Mouse (Mus musculus): ENCODE measurements around the gene Dab2.

The Dab2 gene

GRCm38 (mm10) chr15:6326011-6326410 is 26.4 kb downstream of the Dab2 start:
- no peak for DNase-seq

- no peak for DNase-seq
Measured at GRCm38 (mm10) chr15:6331380-6331779, 31.8 kb downstream of the Dab2 start.

GRCm38 (mm10) chr15:6334664-6335206 is 35.1 kb downstream of the Dab2 start:
- no peak for DNase-seq

GRCm38 (mm10) chr15:6339767-6340166 is 40.2 kb downstream of the Dab2 start:
- DNase-seq, result no peak

GRCm38 (mm10) chr15:6340347-6340746 is 40.8 kb downstream of the Dab2 start:
- no peak for DNase-seq

- DNase-seq, result no peak
Measured at GRCm38 (mm10) chr15:6341427-6341826, 41.8 kb downstream of the Dab2 start.

GRCm38 (mm10) chr15:6353901-6354300 is 54.3 kb downstream of the Dab2 start:
- DNase-seq, result peak; percentile 42

GRCm38 (mm10) chr15:6359859-6360258 is 60.3 kb downstream of the Dab2 start:
- DNase-seq, result no peak

GRCm38 (mm10) chr15:6369974-6370373 is 70.4 kb downstream of the Dab2 start:
- DNase-seq, result no peak

GRCm38 (mm10) chr15:6371486-6371885 is 71.9 kb downstream of the Dab2 start:
- DNase-seq, result no peak

GRCm38 (mm10) chr15:6375016-6375415 is 75.4 kb downstream of the Dab2 start:
- DNase-seq, result peak; percentile 67

GRCm38 (mm10) chr15:6376001-6376400 is 76.4 kb downstream of the Dab2 start:
- peak; percentile 64 for DNase-seq

- no peak for DNase-seq
Measured at GRCm38 (mm10) chr15:6376785-6377184, 77.2 kb downstream of the Dab2 start.

- DNase-seq, result no peak
Measured at GRCm38 (mm10) chr15:6384027-6384426, 84.4 kb downstream of the Dab2 start.

GRCm38 (mm10) chr15:6385241-6385640 is 85.7 kb downstream of the Dab2 start:
- DNase-seq, result no peak

- peak; percentile 89 for DNase-seq
Measured at GRCm38 (mm10) chr15:6386159-6386951, 86.8 kb downstream of the Dab2 start.

GRCm38 (mm10) chr15:6386961-6387728 is 87.6 kb downstream of the Dab2 start:
- no peak for DNase-seq

- DNase-seq, result no peak
Measured at GRCm38 (mm10) chr15:6387729-6388070, 88.1 kb downstream of the Dab2 start.

GRCm38 (mm10) chr15:6388146-6388545 is 88.6 kb downstream of the Dab2 start:
- DNase-seq, result no peak

- DNase-seq, result no peak
Measured at GRCm38 (mm10) chr15:6388631-6389030, 89.0 kb downstream of the Dab2 start.

GRCm38 (mm10) chr15:6390106-6390505 is 90.5 kb downstream of the Dab2 start:
- DNase-seq, result no peak

- DNase-seq, result peak; percentile 64
Measured at GRCm38 (mm10) chr15:6390657-6391056, 91.1 kb downstream of the Dab2 start.

- DNase-seq, result no peak
Measured at GRCm38 (mm10) chr15:6391886-6392285, 92.3 kb downstream of the Dab2 start.

GRCm38 (mm10) chr15:6393624-6394023 is 94.0 kb downstream of the Dab2 start:
- no peak for DNase-seq

Measured in kidney, adult 18-20 months (tissue).